In the genomic region with DNA sequence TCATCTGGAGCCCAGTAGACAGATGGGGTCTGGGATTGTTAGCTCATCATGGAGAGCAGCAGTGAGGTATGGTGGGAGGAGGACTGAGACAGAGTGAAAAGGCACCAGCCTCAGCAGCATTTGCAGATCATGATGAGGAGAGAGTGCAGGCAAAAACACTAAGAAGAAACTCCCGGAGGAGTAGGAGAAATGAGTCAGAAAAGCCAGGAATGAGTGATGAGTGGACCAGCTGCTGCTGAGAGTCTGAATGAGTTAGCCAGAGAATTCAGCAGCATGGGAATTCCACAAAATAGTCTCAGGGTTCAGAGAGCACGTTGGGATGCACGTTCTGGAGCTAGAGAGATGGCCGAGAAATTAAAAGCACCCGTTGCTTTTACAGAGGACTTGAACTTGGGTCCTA, we compare ENCODE assay signal across 14 mouse cellular contexts.
"Had no signal": no experiment of that assay in that cellular context is flagged by ENCODE, and none has a peak within 500 bp of the region (broad histone marks: within the 10 kb centered on the region; RNA-seq: fewer than 3 reads in every experiment).

No protein-coding gene starts in this region.

- H3K4me2 ChIP-seq: liver, embryonic 11.5 days; liver, embryonic 15.5 days; midbrain, embryonic 11.5 days; midbrain, embryonic 15.5 days; neural tube, embryonic 13.5 days had no signal

- DNase-seq: kidney, postnatal 25 days; lung, adult 2 months; right cerebral cortex, adult 18-20 months; thymus, postnatal 14 days had no signal

- H3K36me3 ChIP-seq: limb, embryonic 10.5 days; liver, embryonic 15.5 days; midbrain, embryonic 15.5 days; neural tube, embryonic 13.5 days had no signal

- ATAC-seq: lung, postnatal 0 days; midbrain, embryonic 15.5 days had no signal

- H3K27ac ChIP-seq: left cerebral cortex, adult 2 months; limb, embryonic 10.5 days; liver, embryonic 15.5 days; macrophage; midbrain, embryonic 15.5 days; neural tube, embryonic 13.5 days; stomach, postnatal 0 days had no signal

- H3K4me3 ChIP-seq: left cerebral cortex, adult 2 months; limb, embryonic 10.5 days; liver, embryonic 15.5 days; midbrain, embryonic 15.5 days; neural tube, embryonic 13.5 days had no signal

- H3K27me3 ChIP-seq: liver, embryonic 15.5 days; midbrain, embryonic 15.5 days; neural tube, embryonic 13.5 days had no signal

- H3K4me1 ChIP-seq: limb, embryonic 10.5 days; liver, embryonic 15.5 days; midbrain, embryonic 15.5 days; neural tube, embryonic 13.5 days had no signal
